Mouse (Mus musculus): ENCODE results near the gene Robo2.
"Not testable (repeated sequence)": the region's sequence is repeated elsewhere in the genome, so short reads cannot be mapped to it uniquely, and the experiment has no call there.

Gene Robo2

GRCm38 (mm10) chr16:74061951-74062350 lies 349.7 kb downstream of the Robo2 start:
- no peak for DNase-seq

GRCm38 (mm10) chr16:74061479-74061878 lies 350.1 kb downstream of the Robo2 start:
- DNase-seq: no peak

GRCm38 (mm10) chr16:74056886-74057285 lies 354.7 kb downstream of the Robo2 start:
- no peak for DNase-seq

GRCm38 (mm10) chr16:74056210-74056609 lies 355.4 kb downstream of the Robo2 start:
- no peak for DNase-seq

GRCm38 (mm10) chr16:74055061-74055751 lies 356.4 kb downstream of the Robo2 start:
- DNase-seq: peak; percentile 71

GRCm38 (mm10) chr16:74049467-74049866 lies 362.2 kb downstream of the Robo2 start:
- no peak for DNase-seq

- DNase-seq: no peak
Observed at GRCm38 (mm10) chr16:74048980-74049379, 362.6 kb downstream of the Robo2 start.

GRCm38 (mm10) chr16:74047232-74047631 lies 364.4 kb downstream of the Robo2 start:
- DNase-seq: no peak

GRCm38 (mm10) chr16:74040797-74041196 lies 370.8 kb downstream of the Robo2 start:
- not testable (repeated sequence) for DNase-seq

- no peak for DNase-seq
Observed at GRCm38 (mm10) chr16:74027822-74028221, 383.8 kb downstream of the Robo2 start.

- no peak for DNase-seq
Observed at GRCm38 (mm10) chr16:74022281-74022978, 389.2 kb downstream of the Robo2 start.

- DNase-seq: no peak
Observed at GRCm38 (mm10) chr16:74005767-74006166, 405.9 kb downstream of the Robo2 start.

- no peak for DNase-seq
Observed at GRCm38 (mm10) chr16:74001331-74001730, 410.3 kb downstream of the Robo2 start.

- DNase-seq: no peak
Observed at GRCm38 (mm10) chr16:73991212-73991611, 420.4 kb downstream of the Robo2 start.

- DNase-seq: no peak
Observed at GRCm38 (mm10) chr16:73969573-73969972, 442.1 kb downstream of the Robo2 start.

- no peak for DNase-seq
Observed at GRCm38 (mm10) chr16:73964366-73964926, 447.2 kb downstream of the Robo2 start.

- no peak for DNase-seq
Observed at GRCm38 (mm10) chr16:73959479-73959970, 452.1 kb downstream of the Robo2 start.

GRCm38 (mm10) chr16:73958524-73958846 lies 453.1 kb downstream of the Robo2 start:
- no peak for DNase-seq

- no peak for DNase-seq
Observed at GRCm38 (mm10) chr16:73957675-73958523, 453.7 kb downstream of the Robo2 start.

- DNase-seq: no peak
Observed at GRCm38 (mm10) chr16:73946171-73946570, 465.5 kb downstream of the Robo2 start.

- no peak for DNase-seq
Observed at GRCm38 (mm10) chr16:73940211-73940541, 471.4 kb downstream of the Robo2 start.

- DNase-seq: no peak
Observed at GRCm38 (mm10) chr16:73939423-73940210, 472.0 kb downstream of the Robo2 start.

Measured in lung, postnatal 10 days (tissue).